Mouse (Mus musculus) ES-Bruce4 (cell line): ENCODE results near the gene Gstm7.

ENCODE experiments used
- CTCF ChIP-seq: IDR thresholded peaks from one replicate; pipeline ENCODE4 v1.8.1; 2011; ENCODE audit warnings: low read depth, low read length
- EP300 ChIP-seq: IDR thresholded peaks from 2 replicates; pipeline ENCODE4 v1.6.1; 2011; ENCODE audit warnings: low read depth, low read length; ENCODE audit not compliant: insufficient read depth
- POLR2A ChIP-seq: IDR thresholded peaks from one replicate; pipeline ENCODE4 v1.8.1; 2011; ENCODE audit warnings: low read length; ENCODE audit not compliant: insufficient read depth

DNA sequence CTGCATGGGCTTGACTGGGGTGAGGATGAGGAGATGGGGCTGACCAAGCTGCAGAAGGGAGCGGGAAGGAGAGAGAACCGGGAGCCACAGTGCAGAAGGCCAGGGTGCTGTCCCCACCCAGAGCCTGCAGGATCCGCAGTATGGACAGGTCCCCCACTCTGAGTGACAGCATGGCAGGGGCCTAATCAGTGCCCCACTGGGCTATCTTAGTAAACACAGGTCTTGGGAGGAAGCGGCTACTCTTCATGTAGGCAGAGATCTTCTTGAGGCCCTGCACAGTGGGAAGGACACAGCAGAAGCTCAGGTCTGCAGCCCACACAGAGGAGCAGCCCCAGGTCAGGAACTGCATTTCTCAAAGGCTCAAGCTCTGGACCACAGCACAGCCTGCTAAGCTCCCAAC is 32.4 kb upstream of the Gstm7 start:
- TF ChIP-seq CTCF (no peak), EP300 (no peak), POLR2A (no peak)
